Mouse (Mus musculus): ENCODE measurements at regions not wholly inside any gene's neighbourhood (a gene's known extent, or its start where the extent isn't known, plus 50 kb on each side); places are given as distances from the start of the nearest gene placed in this dataset.

- DNase-seq (ENCODE audit: low spot score) = no peak
These were observed 269.2 kb upstream of the Dab2 start for GRCm38 (mm10) chr15:6030396-6030795.

DNA sequence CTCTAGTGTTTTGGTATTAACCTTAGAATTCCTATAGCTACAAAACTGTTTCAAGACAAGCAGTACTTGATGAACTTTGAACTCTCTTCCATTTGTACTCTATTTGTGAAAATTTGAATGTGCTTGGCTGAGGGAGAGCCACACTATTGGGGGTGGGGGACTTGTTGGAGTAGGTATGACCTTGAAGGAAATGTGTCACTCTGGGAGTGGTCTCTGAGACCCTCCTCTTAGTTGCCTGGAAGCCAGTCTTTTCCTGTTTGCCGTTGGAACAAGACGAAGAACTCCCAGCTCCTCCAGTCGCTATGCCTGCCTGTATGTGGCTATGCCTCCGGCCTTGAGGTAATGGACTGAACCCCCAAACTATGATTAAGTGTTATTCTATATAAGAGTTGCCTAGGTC lies 265.4 kb upstream of the Dab2 start:
- DNase-seq (ENCODE audit: low spot score) = no peak

- no peak for DNase-seq (ENCODE audit: low spot score)
These were observed 254.9 kb upstream of the Dab2 start for GRCm38 (mm10) chr15:6044511-6045256.

DNA sequence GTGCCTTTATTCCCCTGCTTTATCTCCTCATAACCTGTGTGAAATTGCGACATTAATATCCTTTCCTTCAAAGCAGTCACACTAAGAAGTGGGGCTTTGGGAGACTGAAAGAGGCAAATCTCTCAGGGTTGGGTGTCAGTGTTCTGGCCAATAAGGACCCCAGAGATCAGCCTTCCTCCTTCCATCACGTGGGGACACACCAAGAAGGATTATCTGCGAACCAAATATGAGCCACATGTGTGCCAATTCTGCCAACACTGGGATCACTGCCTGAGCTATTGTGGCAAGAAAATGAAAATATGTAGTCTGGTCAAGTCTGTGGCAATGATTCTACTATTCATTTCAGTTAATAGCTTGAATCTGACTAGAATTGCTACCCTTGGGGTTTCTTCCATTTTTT lies 243.9 kb upstream of the Dab2 start:
- DNase-seq (ENCODE audit: low spot score) = no peak

GRCm38 (mm10) chr15:6056887-6057626 lies 242.5 kb upstream of the Dab2 start:
- no peak for DNase-seq (ENCODE audit: low spot score)

GRCm38 (mm10) chr15:6059361-6059760 lies 240.2 kb upstream of the Dab2 start:
- DNase-seq (ENCODE audit: low spot score) = no peak

DNA sequence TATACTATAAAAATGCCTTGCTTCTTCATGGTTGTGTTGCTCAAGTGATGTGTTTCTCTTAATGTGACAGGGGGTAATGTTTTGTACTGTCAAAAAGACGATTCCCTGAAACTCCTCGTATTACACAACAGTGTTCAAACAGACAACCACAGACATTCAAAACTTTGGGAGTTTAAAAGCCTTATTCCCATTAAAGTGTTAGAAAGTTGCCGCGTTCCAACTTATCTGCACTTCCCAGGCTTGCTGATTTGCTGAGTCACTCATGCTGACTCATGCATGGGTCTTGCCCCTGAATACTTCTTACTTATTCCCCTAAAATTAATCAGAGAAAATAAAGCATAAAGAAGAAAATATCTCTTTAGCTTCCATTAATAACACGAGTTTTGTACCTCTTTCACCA lies 239.8 kb upstream of the Dab2 start:
- no peak for DNase-seq (ENCODE audit: low spot score)

DNA sequence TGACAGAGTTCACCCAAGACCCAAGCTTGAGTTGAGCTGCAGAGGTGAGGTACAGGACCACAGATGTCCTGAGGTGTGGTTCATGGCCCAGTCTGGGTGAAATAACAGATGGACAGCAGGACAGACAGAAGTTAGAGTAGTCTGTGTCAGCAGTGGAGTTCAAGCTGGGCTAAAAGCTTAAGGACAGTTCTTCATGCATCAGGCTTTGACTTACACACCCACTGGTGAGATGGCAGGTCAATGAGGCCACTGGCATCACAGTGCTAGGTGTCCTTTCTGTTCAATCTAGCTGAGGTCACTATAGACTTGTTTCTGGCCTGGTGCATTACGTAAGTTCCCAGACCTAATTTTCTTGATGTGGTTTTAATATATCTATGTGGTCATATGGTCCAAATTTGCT lies 238.9 kb upstream of the Dab2 start:
- no peak for DNase-seq (ENCODE audit: low spot score)

GRCm38 (mm10) chr15:6065100-6065499 lies 234.5 kb upstream of the Dab2 start:
- no peak for DNase-seq (ENCODE audit: low spot score)

GRCm38 (mm10) chr15:6067380-6067779 lies 232.2 kb upstream of the Dab2 start:
- no peak for DNase-seq (ENCODE audit: low spot score)

GRCm38 (mm10) chr15:6068371-6068770 lies 231.2 kb upstream of the Dab2 start:
- DNase-seq (ENCODE audit: low spot score) = no peak

- no peak for DNase-seq (ENCODE audit: low spot score)
These were observed 227.7 kb upstream of the Dab2 start for GRCm38 (mm10) chr15:6071873-6072272.

DNA sequence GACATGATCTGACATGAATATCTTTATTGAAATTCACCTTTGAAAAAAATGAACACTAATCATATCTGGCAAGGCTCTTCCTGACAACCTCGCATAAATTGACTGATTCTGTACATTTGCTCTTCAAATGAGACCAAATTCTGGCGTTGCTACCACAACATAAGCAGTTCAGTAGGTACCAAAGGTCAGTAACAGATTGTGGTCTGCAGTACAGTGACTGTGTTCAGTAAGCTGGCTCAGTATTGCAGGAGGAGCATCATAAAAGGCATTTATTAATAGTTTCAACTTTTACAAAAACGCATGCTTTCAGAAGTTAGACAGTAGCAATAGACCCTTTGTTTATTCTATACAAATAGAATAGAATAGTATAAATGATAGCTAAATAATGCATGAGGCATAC lies 226.7 kb upstream of the Dab2 start:
- DNase-seq (ENCODE audit: low spot score) = no peak

- peak; percentile 58 for DNase-seq (ENCODE audit: low spot score)
These were observed 218.6 kb upstream of the Dab2 start for GRCm38 (mm10) chr15:6080714-6081635.

- DNase-seq (ENCODE audit: low spot score) = no peak
These were observed 212.4 kb upstream of the Dab2 start for GRCm38 (mm10) chr15:6087208-6087607.

GRCm38 (mm10) chr15:6088498-6088897 lies 211.1 kb upstream of the Dab2 start:
- no peak for DNase-seq (ENCODE audit: low spot score)

GRCm38 (mm10) chr15:6129697-6130096 lies 169.9 kb upstream of the Dab2 start:
- DNase-seq (ENCODE audit: low spot score) = no peak

- no peak for DNase-seq (ENCODE audit: low spot score)
These were observed 167.4 kb upstream of the Dab2 start for GRCm38 (mm10) chr15:6132216-6132615.

GRCm38 (mm10) chr15:6145071-6145470 lies 154.5 kb upstream of the Dab2 start:
- no peak for DNase-seq (ENCODE audit: low spot score)

DNA sequence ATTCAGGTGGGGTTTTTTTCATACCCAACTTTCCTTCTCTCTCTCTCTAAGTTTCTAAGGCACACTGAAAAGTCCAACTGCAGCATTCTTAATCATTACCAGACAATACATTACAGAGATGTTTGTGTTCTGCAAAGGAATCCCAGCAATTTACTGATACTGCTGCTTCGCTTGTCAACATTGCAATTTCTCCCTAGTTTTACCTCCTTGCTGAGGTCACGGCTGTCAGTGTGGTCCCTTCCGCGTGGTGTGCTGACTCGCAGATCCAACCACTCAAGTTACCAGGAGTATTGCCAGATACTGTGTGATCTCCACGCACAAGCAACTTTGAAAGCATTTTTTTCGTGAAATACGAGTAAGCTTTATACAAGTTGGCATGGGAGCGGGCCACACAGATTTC lies 144.9 kb upstream of the Dab2 start:
- peak; percentile 25 for DNase-seq (ENCODE audit: low spot score)

DNA sequence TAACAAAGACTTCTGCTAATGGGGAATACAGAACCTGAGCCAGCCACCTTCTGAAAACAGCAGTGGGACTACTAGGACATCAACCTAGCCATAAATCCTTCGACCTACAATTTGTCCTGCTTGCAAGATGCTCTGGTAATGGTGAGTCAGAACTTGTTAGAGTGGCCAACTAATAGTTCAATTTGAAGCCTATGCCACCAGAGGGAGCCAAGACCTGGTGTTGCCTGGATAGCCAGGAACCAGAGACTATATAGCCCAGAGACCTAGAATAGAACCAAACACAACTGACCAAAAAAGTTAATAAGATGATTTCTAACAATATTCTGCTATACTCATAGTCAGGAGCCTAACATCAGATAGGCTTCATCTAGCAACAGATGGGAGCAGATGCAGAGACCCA lies 119.3 kb upstream of the Dab2 start:
- no peak for DNase-seq (ENCODE audit: low spot score)

- no peak for DNase-seq (ENCODE audit: low spot score)
These were observed 116.0 kb upstream of the Dab2 start for GRCm38 (mm10) chr15:6183627-6184026.

DNA sequence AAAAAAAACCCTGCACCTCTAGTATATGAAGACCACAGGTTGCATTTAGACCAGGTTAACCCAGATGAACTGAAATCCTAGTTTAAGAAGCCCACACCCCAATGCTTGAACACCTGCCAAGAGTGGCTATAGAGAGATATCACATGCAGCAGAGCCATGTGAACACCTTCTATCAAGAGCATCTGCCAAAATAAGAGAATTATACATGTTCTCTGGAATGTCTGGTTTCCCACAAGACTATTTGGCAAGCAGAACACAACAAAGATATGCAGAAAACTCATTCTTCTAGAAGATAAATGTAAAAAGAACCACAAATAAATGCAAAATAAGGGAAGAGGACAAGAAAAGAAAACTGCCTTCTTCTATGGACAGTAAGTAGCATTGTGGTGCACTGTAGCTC lies 107.7 kb upstream of the Dab2 start:
- DNase-seq (ENCODE audit: low spot score) = no peak
